Mouse (Mus musculus) megakaryocyte, adult 5-6 weeks (primary cell): ENCODE results near the gene Cdk18. TPM values are rescaled to one million over a fixed set of nuclear protein-coding genes. Genes with fewer than 3 reads are reported as not detected.

Experiments used
- ATAC-seq: 2 replicates; pipeline ENCODE4 v1.8.0; 2016; ENCODE audit warnings: mild to moderate bottlenecking, inconsistent platforms; ENCODE audit not compliant: poor library complexity, severe bottlenecking
- total RNA-seq, 2 experiments: library from RNA; stranded (forward) in 1 of 2; stranded (reverse) in 1 of 2; fragments of 153-499, 151-499 nt in 1 of 2; fragments of 221-1000, 200-1000 nt in 1 of 2; gene quantifications; 2 replicates each; pipeline versions ENCODE4 v1.2.3 to v1.2.4; 2015 to 2017

Gene Cdk18
- total RNA-seq, 2 experiments from 2014 or later, result not detected

DNA sequence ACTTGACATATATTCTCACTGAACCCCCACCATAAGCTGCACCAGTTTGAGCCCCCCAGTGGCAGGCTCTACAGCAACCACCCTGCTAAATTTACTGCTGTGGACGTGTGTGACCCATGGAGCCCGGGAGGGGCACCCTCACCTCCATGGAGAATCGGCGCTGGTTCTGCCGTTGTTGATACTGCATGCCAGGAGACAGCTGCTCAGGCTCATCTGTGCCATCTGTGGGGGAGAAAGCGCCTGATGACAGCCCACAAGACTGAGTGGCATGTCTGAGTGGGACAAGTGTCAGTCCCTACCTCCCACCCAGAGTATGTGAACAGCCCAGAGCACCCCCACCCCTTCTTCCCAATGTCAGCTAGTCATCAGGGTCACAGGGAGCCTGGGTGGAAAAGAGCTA is 17.6 kb downstream of the Cdk18 start:
- no peak for ATAC-seq

DNA sequence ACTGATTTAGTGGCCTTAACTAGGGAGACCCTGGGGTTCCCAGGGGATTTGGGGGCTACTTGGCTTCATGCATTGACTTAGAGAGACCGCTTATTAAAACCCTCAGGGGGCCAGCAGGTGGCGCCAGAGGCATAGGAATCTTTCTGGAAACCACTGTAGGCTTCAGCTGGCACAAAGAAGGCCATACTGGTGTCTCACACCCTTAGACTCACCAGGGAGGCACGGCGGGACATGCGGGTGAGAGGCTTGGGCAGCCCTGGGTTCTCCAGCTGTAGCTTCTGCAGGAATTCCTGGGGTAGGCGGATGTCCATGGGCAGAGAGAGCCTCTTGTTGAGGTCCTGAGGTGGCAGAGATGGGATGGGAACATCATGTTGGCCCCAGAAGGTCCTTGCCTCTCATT is 18.2 kb downstream of the Cdk18 start:
- peak; percentile 75 for ATAC-seq

DNA sequence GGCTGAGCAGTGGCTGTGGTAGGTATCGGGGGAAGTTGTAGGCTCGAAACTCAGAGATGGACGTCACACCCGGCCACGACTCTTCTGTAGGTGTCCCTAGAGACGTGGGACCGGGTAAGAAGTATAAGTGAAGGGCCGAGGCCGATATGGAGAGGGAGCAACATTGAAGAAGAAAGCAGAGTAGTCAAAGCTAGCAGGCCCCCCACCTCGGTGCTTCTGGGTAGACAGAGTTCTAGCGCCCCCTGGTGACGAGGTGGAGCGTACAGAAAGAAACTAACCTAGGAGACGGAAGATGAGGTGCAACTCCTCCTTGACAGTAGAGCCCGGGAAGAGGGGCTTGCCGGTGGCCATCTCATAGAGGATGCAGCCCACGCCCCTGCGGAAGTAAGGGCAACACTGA is 22.9 kb downstream of the Cdk18 start:
- ATAC-seq, result peak; percentile 58

DNA sequence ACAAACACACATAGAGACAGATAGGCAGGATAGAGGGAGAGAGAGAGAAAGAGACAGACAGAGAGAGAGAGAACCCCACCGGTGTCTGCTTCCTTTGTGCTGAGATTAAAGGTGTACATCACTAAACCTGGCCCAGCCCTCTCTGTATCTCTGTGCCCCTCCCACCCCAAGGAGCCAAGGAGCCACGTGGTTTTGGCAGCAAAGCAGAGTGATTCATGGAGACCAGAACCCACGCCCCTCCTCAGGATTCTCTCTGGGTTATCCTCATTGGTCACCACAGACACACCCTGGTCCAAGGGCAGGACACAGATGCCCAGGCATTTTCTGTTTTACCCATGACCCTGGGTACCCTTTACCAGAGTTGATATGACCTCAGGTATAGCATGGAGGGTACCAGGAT is 26.4 kb downstream of the Cdk18 start:
- ATAC-seq, result no peak

DNA sequence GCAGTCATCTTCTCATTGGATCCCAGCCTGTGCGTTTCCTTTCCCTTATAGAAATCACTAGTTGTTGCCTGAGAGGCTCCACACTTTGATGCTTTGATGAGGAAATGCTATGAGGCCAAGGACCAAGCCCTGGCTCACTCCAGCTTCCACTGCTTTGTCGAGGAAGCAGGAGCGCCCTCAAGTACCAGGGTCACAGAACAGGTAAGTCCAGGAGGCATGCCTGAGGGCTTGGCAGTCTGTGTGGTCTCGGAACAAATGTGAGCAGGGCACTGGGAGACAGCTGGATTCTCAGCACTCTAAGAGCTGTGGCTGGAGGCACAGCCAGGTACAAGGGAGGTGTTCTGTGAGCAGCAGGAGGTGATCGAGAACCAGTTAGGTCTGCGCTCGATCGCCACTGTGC is 27.1 kb downstream of the Cdk18 start:
- no peak for ATAC-seq

DNA sequence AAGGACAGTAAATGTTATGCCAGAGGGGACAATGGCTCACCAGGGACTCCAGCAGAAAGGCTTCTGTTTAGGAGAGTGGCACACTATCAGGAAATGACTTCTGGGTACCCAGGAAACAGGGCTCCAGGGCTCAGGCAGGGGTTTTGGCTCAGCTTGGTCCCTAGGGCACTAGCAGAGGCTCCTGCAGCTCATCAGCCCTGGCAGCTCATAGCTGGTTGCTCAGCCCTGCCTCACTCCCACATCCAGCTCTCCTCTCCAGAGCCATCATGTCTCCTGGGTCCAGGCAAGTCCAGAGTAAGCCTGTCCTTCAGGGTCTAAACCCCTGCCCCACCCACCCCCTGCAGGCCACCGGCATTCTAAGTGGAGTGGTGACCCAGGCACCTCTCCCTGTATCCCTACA is 28.1 kb downstream of the Cdk18 start:
- ATAC-seq, result no peak

DNA sequence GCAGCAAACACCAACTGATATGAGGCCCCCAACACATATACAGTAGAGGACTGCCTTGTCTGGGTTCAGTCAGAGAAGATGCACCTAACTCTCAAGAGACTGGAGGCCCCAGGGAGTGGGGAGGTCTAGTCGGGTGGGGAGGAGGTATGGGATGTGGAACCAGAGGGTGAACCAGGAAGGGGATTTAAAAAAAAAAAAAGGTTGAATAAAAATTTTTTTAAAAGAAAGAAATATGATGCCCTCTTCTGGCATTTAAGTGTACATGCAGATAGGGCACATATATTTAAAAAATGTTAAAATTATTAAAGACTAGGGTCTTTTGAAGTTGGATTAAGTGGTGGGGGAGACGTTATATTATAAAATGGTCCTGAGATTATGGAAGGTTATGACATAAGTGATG is 30.1 kb downstream of the Cdk18 start:
- no peak for ATAC-seq

DNA sequence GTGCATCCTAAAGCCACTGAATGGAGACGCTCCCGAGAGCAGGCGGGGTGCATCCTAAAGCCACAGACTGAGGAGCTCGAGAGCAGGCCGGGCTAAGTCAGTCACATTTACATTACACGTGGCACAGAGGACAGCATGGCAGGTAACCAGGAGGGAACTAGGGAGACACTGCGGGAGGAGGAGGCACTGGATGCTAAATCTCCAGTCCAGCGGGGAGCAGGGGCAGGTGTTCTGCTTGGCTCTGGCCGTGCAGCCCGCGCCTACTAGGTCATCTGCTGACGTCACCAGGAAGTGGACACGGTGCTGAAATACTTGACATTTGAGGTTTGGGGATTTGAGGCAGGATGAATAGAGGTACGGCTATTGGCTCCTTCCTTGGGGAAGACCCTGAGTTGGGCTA is 35.1 kb downstream of the Cdk18 start:
- no peak for ATAC-seq

DNA sequence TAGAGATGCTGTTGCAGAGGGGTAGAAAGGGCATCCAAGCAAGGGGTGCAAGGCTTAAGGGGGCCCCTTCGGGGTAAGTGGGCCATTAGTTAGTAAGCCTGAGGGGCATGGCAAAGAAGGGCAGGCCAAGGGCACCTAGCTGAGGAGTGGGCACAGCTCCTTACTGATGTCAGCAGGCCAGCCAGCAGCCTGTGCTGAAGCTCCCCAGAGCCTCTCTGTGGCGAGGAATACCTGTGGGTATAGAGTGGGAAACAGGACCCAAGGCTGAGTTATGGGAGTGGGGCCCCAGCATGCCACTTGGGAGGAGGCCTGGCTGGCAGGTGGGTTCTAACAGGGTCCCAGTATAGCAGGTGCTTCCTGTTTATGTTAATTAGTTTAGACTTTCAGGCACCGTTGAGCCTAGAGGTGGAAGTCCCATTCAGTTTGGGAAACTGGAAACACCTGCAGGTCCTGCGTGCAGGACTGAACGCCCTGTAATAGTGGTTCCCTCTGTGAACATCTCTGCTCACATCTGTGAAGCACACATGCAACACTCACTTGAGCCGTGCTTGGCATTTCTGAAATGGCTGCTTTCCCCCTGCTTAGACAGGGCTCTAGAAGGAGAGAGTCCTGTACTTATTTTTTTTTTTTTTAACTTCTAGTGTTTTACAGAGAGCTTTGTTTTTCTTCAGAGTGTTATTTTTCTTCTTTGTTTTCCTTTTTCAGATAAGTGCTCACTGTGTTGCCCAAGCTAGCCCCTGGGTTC is 37.4 kb downstream of the Cdk18 start:
- no peak for ATAC-seq

DNA sequence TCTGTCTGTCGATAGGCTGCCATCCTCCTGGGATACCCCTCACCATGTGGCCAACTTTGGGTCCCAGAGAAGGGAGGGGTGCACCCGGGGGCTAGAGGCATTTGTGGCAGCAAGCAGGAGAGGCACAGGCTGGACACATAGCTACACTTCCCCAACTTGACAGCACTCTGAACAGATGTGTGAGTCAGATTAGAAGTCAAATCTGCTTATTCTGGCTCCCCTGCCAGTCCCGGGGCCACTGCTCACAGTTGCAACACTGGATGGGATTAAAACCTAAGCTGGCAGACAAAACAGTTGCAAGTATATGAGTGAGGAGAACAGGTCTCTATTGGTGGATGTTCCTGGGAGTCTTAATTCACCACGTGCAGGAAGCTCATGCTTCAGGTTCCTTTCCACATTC is 39.7 kb downstream of the Cdk18 start:
- ATAC-seq, result no peak

DNA sequence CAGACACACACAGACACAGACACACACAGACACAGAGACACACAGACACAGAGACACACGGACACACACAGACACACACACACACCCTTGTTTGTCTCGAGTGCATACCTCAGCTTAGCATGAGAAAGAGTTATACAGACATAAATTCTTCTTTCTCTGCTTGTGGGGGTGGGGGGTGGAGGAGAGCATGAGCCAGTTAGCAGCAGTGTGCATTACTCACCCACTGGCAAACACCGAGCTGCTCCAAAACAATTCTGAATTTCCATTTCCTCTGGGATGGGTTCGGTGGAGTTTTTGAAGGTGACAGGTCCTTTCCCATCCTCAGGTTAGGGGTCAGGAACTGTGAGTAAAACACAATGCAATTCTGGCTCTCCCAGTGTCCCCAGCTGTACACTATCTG is 40.5 kb downstream of the Cdk18 start:
- ATAC-seq, result no peak

DNA sequence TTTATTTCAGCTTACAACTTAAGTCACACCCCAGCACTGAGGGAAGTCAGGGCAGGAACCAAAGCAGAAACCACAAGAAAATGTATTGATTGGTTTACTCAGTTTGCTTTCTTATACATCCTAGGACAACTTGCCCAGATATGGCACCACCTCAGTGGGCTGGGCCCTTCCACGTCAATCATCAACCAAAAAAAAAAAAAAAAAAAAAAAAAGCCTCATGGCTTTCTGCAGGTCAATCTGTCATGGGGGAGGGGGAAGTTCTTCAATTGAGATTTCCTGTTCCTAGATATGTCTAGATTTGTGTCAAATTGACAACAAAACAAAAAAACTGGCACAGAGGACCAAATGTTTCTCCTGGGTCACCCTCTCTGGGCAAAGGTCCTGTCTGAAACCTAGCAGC is 41.4 kb downstream of the Cdk18 start:
- ATAC-seq, result no peak

DNA sequence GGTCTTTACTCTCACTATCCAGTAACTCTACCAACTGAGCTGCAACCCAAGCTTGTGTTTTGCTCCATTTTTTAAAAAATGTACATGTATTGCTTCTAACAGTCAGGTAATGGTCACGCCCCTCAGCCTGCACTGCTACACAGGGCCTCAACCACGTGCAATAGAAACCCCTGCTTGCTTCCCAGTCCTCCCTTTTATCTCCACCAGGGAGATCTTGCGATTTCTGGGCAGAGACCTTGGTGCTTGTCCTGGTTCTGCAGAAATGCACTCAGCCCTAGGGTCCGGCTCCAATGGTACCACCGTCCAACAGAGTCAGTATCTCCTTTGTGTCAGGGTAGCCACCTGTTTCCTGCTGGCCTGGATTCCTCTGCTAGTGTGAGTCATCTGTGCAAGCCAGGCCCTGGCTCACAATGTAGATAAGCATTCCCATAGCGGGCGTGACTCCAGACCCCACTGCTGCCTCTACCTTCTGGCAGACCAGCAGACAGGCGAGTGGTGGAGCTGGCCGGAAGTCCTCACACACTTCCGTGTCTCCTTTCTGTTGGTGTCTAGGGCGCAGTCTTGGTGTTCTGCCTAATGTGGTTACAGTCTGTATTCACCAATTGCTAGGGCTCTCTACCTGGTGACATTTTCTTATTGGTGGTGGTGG is 44.0 kb downstream of the Cdk18 start:
- ATAC-seq, result peak; percentile 72

DNA sequence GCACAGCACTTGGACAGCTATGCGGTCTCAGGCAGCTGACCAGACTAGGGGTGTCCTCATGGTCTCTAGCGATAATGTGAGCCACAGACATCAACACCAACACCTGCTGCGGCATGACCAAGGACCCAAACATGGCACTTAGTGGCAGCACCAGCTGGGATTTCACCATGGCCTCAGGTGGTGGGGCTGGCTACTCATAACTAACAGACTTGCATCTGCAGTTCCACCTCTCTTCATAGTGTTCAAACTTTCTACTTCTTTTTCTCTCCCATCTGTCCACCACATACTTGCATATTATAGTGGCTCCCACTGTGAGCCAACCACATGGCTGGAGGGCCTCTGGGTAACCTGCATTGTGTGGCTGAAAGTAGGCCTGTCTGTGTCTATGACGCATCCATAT is 46.2 kb downstream of the Cdk18 start:
- ATAC-seq, result no peak

DNA sequence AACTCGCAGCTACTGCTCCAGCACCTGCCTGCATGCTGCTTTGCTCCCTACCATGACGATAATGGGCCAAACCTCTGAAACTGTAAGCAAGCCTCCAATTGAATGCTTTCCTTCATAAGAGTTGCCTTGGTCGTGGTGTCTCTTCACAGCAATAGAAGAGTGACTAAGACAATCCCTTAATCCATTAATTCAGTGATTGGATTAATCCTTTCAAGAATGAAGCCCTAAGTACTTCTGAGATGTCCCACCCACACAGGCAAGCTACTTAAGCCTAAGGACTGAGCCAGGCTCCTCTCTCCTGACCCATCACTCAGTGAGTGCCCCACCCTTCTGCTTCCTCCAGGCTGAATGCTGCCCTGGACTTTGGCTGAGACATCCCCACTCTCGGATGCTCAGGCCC is 49.2 kb downstream of the Cdk18 start:
- ATAC-seq, result no peak

DNA sequence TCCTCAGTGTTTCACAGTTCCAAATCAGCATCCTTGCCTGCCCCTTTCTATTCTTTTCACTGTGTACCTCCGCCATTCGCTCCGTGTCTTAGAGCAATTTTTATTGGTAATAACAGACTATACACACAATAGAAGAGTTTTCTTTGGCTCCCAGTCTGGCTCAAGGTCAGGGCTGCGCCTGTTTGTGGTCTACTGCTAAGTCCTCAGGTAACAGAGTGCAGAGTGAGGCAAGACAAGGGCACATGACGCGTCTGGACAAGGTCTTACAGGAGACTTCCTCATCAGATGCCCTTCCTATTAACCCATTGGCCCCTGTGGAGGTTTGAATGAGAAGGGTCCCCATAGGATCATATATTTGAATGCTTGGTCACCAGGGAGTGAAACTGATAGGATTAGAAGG is 49.7 kb downstream of the Cdk18 start:
- ATAC-seq, result peak; percentile 78

DNA sequence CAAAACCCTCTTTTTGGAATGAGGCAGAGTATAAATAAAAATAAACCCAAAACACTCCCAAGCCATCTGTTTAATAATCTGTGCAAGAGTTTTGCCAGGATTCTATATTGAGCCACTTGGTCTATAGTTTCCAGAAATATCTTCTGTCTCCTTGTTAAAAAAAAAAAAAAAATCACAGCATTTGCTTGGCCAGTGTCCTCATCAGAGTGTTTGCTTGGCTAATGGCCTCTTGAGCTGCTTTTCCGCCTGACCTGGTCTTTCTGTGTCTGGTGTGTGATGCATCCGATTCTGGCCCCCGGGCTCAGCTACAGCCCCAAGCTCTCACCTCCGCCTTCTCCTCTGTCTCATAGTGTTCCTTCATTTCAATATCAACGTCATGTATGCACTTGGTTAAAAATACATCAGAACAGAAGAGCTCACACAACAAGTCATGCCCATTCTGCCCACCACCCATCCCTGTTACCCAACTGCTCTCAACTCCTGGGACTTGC is 51.3 kb downstream of the Cdk18 start:
- ATAC-seq, result no peak

DNA sequence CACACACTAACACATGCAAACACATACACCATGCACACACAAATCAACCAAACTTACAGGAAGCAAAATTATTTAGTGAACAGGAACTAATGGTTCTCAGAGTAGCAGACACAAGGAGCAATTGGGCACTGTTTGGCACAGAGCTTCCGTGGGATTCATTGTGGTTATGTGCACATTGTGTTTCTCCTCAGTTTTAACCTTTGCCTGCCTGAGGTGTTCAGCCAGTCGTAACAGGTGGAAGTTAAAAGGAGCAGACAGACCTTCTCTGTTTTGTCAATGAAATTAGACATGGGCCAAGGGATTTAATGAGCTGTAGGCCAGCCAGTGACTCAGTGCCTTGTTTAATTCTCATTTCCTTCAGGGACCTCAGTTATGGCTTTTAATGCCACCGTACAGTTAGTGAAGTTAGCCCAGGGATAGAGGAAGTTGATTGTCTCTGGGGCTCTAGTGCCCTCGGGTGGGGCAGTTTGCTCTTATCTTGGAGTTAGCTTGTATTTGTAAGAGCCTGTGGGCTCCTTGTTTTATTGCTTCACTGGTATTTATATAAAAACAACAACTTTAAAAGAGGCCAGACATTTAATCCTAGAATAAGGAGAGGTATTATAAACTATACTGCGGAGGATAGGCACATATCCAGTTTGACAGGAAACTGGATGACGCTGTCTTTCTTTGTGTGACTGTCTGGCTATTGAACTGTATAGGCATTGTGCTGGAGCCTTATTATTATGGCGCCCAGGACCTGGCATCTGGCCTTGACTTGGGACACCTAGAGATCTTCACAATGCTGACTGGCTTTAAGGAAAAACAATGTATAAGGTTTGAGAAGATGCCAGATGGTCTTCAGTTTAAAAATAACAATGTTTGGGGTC is 54.1 kb downstream of the Cdk18 start:
- ATAC-seq, result peak; percentile 83

DNA sequence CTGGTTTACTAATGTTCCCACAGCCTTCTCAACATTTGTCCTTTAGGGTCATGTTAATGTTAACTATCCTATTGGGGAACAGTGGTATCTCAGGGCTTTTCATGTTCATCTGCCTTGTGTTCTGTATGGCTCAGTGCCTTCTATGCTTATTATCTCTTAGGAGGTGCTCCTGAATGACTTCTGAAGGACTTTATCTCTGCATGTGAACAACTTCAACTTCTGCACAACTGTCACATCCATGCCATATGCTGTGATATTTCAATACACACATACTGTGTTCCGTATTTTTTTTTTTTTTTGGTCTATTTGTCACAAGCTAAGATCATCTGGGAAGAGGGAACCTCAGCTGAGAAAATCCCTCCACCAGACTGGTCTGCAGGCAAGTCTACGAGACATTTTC is 61.1 kb downstream of the Cdk18 start:
- no peak for ATAC-seq

DNA sequence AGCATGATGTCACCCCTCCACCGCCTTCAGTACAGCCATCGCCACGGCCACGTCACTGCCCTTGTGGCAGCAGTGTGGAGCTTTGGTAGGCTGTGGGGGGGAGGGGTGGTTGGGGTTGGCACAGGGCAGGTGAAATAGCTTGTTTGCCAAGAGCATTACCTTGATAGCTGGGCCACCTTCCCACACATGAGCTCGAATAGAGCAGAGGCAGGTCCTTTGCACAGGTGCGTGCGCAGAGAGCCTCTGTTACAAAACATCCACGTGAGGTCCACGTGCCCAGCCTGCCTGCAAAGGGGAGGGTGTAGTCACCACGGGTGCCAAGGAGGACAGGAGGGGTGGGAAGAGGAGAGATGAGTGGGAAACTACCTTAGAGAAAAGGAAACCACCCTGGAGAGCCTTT is 63.9 kb downstream of the Cdk18 start:
- ATAC-seq, result no peak

DNA sequence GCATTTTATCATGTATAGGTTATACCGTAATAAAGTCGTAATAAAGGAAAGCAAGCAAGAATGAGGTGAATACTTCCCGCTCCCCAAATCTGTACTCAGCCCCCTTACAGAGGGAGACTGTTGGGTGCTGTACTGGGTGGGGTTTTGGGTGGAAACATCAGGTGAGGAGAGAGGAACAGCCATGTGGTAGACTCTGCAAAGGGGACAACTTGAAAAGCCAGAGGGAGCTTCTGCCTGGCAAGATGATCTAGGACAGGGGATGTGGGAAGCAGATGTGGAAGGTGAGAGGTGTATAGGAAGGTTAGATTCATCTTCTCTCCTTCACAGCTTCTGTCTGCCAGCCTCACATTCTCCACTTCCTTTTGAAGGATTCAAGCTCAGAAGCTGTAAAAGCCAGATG is 68.8 kb downstream of the Cdk18 start:
- ATAC-seq, result no peak

DNA sequence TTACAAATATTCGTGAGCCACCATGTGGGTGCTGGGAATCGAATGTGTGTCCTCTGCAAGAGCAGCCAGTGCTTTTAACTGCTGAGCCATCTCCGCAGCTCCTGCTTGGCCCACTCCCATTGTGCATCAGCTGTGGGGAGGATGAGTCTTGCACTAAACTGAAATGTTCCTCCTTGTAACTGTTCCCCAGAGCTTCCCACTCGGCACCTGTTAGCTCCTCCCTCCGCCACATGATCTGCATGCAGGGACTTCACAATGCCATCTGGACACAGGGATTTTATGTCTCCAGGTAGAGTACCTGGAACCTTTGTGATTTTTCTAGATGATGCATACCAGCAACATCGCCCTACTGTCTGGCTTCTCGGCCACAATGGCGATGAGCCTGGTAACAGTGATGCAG is 70.0 kb downstream of the Cdk18 start:
- no peak for ATAC-seq
